Mouse (Mus musculus) CD4-positive naive resting alpha-beta T cell, adult 76 days (primary cell): Measurements from ENCODE around the gene Gna12. TPM values are rescaled to one million over a fixed set of nuclear protein-coding genes. Genes with fewer than 3 reads are reported as not detected.

Source experiments
- total RNA-seq: library from RNA; stranded (reverse); gene quantifications from one replicate; pipeline ENCODE4 v1.2.4, GENCODE M21; 2023

The Gna12 gene
- 20.8 TPM for total RNA-seq

DNA sequence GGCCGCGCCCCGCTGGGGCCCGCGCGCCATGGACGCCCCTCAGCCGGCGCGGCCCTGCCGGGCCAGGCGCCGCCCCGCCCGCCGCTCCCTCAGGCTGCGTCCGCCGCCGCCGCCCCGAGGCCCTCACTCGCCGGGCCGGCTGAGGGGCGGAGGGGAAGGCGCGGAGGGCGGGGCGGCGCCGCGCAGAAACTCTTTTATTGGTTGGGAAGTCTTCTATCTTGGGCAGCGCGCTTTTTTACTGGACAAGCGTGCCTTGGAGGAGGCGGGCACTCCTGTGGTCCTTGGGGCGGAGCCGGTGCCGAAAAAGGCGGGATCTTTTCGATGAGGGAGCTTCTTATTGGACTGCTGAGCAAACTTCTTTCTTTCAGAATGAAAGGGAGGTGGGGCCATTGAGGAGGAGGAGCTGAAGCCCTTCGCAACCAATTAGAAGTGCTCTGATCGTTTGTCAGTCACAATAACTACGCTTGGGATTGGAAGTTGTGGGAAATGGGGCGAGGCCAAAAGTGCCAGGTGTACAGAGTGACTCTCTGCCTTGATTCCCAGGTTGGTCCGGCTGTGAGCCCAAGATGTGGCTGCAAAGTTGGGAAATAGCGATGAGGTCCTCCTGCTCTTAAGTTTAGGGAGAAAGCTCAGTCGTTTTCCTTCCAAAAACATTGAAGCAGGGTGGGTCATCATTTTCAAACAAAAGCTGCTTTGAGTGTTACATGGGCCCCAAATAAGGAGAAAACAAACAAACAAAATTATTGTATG is at the start of gene Gna12:
TSS of gene Gna12 (minus strand) at position 118 of the 750 bp plus-strand sequence.

DNA sequence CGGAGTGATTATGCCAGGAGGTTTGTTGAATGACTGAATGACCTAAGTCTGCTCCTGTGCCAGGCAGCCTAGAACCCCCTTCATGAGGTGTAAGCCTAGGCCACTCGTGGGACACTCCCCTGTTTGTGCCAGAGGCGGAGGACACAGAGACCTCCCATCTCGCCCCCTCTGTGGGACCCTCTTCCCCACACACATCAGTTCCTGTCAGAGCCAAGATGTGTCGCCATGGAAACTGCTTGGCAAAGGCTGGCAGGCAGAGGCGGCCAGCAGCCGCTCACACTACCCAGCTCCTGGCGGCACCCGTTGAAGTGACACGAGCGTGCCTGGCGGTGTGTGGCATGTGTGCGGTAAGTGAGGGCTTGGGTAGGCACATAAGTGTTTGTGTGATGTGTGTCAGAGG is 106.4 kb downstream of the Gna12 start, which contains the start of gene Amz1:
TSS of gene Amz1 (plus strand) at position 306 of the 400 bp plus-strand sequence.

Other genes with a start within 250 kb of the Gna12 start
- 102 TPM for gene Lfng, start 223.1 kb downstream of the Gna12 start, total RNA-seq
- 114 TPM for gene Ttyh3, start 181.4 kb downstream of the Gna12 start, total RNA-seq
- gene Iqce, start 128.1 kb downstream of the Gna12 start, total RNA-seq: 43.6 TPM
- gene Brat1, start 125.4 kb downstream of the Gna12 start, total RNA-seq: 18.2 TPM
- gene Amz1, start 106.3 kb downstream of the Gna12 start, total RNA-seq: 5.2 TPM
- gene Card11, start 170.2 kb upstream of the Gna12 start, total RNA-seq: 194 TPM